Mouse (Mus musculus): ENCODE measurements around the gene Eml6. TPM values are rescaled to one million over a fixed set of nuclear protein-coding genes. Genes with fewer than 3 reads are reported as not detected.

Gene Eml6
- total RNA-seq, 2 experiments from 2014 or later: 0.78 to 1.1 TPM

DNA sequence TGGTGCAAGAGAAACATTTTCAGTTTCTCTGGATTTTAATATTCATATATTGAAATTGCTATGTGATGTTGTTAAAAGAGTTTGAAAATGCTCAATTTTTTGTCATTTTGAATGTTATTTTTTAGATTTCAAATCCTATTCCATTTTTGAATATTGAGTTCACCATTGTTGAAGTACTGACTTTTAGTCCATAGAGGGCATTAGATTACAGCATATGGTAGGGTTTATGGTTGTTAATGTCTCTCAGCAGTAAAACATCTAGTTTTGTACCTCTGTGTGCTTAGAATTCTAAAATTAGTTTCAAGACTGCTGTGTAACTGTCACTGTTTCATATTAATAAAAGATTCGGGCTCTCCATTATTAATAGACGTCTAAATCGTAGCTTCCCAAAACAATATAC is 310.3 kb downstream of the Eml6 start:
- no peak for DNase-seq
- intact Hi-C loops (cut with DNase I; ENCODE audit: low total_unique reads): no loop called here

DNA sequence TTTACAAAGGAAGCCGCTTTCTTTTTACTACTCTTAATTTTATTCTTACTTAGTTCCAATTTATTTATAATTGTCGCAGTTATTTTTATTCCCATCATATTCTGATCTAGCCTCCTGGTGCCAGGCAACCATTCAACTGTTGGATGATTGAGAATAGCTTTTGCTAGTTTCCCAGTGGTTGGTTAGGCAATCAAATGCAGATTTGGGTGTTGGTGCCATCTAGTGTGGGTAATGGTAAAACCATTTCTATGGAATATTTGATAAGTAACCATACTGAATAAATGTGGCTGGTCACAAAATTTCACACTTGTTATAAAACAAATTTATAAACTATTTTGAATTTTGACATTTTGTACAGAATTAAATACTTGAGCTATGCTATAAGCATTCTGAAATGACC is 311.0 kb downstream of the Eml6 start:
- intact Hi-C loops (cut with DNase I; ENCODE audit: low total_unique reads): no loop called here
- DNase-seq: no peak

DNA sequence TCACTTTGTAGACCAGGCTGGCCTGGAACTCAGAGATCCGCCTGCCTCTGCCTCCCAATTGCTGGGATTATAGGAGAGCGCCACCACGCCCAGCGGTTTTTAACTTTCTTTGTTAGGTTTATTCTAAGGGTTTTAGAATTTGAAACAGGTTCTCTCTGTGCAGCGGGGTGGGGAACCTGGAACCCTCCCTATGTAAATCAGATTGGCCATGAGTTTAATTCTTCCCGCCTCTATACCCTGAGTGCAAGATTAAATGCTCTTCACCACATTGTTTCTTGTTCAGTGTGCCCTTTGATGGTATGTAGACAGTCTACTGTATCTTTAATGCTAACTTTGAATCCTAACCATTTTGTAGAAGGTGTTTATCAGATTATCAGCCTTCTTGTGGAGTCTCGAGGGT is 311.7 kb downstream of the Eml6 start:
- intact Hi-C loops (cut with DNase I; ENCODE audit: low total_unique reads): no loop called here
- no peak for DNase-seq

DNA sequence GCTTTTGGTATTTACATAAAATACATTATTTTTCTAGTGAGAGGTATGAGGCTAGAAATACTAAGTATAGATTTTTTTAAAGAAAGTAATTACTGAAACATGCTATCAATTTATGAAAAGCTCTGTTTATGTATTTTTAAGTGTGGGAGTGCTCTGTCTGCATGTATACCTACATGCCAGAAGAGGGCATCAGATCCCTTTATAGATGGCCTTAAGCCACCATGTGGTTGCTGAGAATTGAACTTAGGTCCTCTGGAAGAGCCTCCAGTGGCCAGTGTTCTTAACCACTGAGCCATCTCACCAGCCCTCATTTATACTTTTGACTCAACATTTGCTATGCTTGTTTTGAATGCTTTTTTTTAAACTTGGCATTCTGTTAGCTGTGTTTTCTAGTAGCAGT is 316.3 kb downstream of the Eml6 start:
- intact Hi-C loops (cut with DNase I; ENCODE audit: low total_unique reads): no loop called here
- no peak for DNase-seq

DNA sequence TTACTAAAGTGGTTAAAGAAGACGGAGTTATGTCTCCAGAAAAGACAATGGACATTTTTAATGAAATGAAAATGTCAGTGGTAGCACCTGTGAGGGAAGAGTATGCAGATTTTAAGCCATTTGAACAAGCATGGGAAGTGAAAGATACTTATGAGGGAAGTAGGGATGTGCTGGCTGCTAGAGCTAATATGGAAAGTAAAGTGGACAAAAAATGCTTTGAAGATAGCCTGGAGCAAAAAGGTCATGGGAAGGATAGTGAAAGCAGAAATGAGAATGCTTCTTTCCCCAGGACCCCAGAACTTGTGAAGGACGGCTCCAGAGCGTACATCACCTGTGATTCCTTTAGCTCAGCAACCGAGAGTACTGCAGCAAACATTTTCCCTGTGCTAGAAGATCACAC is 319.0 kb downstream of the Eml6 start:
- intact Hi-C loops (cut with DNase I; ENCODE audit: low total_unique reads): no loop called here
- no peak for DNase-seq

DNA sequence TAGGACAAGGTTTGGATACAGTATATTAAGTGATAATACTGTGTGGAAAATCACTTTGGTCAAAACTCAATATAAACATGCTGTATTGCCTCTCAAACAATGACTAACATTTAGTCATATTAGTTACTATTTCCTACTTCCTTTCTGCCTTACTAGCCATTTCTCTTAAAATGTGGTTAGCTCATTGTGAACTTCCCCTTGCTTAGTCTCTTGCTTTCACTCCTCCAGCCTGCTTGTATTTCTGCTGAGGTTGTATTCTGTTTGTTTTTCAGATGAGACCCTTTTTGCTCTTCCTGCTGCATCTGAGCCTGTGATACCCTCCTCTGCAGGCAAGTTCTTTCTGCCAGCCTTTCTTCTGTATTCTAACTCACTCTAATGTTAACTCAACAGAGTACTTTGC is 320.6 kb downstream of the Eml6 start:
- no peak for DNase-seq
- intact Hi-C loops (cut with DNase I; ENCODE audit: low total_unique reads): no loop called here

DNA sequence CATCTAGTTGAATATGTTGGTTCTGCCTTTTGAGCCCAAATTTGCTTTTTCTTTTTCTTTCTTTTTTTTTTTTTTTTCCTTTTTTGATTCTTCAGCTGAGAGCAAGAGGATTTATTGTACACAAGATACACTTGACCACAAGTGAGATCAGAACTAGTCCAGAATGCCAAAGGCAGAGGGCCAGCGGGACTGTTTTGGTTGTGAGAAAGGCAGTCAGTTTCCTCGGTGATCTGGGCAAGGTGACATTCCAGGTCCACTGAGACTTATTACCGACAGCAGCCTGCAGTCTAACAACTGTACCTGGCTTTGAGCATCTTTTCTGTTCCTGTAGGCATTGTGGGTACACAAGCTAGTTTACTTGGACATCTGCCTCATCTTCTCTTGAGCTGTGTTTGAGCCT is 323.1 kb downstream of the Eml6 start:
- intact Hi-C loops (cut with DNase I; ENCODE audit: low total_unique reads): no loop called here

DNA sequence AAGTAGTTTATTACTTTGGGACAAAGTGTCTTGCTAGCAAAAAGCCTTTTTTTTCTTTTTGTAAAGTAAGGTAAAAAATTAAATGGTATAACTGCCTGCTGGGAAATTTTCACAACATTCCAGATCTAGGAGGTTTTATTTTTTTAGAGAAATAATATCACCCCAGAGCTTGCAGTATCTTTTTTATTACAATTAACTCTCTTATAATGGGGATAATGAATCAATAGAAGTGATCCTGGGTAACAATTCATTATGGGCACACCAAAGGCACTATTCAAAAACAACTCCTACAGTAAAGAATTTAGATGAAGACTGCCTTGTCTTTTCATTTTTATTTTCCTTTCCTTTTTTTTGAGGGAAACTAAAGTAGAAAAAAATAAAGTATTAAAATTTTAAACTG is 331.1 kb downstream of the Eml6 start:
- intact Hi-C loops (cut with DNase I; ENCODE audit: low total_unique reads): no loop called here
- DNase-seq: no peak

More for the DNA sequence above, 323.1 kb downstream of the Eml6 start:
- peak; percentile 13 for DNase-seq

DNA sequence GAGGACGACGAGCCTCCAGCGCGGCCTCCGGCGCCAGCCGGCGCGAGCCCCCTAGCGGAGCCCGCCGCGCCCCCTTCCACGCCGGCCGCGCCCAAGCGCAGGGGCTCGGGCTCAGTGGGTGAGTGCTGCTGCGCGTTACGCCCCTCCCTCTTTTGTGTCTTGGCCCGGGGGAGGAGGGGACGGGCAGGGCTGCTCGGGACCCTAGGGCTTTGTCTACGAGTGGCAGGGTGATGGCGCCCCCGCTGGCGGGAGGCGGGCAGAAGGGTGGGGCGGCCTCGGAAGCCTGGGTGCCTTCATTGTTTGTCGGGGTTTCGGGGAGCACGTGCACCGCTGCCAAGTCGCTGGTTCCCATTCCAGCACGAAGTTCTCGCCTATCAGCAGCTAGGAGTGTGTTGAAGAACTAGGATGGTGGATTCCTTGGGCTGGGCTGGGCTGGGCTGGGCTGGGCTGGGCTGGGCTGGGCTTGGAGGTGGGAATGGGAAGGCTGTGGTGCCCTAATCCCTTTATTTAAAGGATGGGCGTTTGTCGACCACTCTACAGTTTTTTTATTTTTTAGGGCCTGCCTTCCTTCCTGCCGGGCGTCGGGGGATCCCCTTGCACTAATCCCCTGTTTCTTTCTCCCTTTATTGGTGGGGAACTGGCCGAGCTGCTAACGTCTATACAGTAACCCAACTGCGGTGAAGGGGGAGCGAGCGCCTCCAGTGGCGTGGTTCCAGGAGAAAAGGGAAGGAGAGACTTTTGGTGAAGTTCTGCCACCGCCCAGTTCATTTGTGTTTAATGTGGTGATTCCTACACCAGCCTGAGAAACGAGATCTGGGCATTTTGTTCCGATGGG is 332.0 kb downstream of the Eml6 start:
- intact Hi-C loops (cut with DNase I; ENCODE audit: low total_unique reads): no loop called here
- peak; percentile 82 for DNase-seq

Other genes starting within 250 kb of the Eml6 start
- gene 4931440F15Rik, start 200.4 kb downstream of the Eml6 start, total RNA-seq (2021): 1 to 10 TPM; 2.1 TPM
- gene Sptbn1, start 242.1 kb upstream of the Eml6 start, total RNA-seq (2021): 100 to 1,000 TPM; 130 to 152 TPM